Mouse (Mus musculus) E14TG2a.4 (cell line): ENCODE measurements around the gene Tubgcp4.

ENCODE experiments used
- H3K27me3 ChIP-seq: 2 replicates; pipeline ENCODE4 v1.6.1; 2014; ENCODE audit warnings: low read length, control low read depth; ENCODE audit not compliant: insufficient read depth
- H3K36me3 ChIP-seq: 2 replicates; pipeline ENCODE4 v1.6.1; 2014; ENCODE audit warnings: low read length, control low read depth; ENCODE audit not compliant: insufficient read depth
- H3K4me1 ChIP-seq: replicated peaks from 2 replicates; pipeline ENCODE4 v1.6.1; 2014; ENCODE audit warnings: low read depth, low read length, control low read depth
- H3K4me3 ChIP-seq: replicated peaks from 2 replicates; pipeline ENCODE4 v1.5.1; 2014; ENCODE audit warnings: mild to moderate bottlenecking, low read length
- H3K9me3 ChIP-seq: 2 replicates; pipeline ENCODE4 v1.6.1; 2014; ENCODE audit warnings: low read length, control low read depth
- CTCF ChIP-seq: conservative IDR thresholded peaks from 2 replicates; pipeline ENCODE4 v1.5.1; 2014; ENCODE audit warnings: low read length
- NANOG ChIP-seq: IDR thresholded peaks from 2 replicates; pipeline ENCODE4 v1.6.1; 2014; ENCODE audit warnings: borderline replicate concordance, low read length, mixed read lengths
- POU5F1 ChIP-seq: IDR thresholded peaks from 2 replicates; pipeline ENCODE4 v1.6.1; 2014; ENCODE audit warnings: low read length, borderline replicate concordance

Gene Tubgcp4

DNA sequence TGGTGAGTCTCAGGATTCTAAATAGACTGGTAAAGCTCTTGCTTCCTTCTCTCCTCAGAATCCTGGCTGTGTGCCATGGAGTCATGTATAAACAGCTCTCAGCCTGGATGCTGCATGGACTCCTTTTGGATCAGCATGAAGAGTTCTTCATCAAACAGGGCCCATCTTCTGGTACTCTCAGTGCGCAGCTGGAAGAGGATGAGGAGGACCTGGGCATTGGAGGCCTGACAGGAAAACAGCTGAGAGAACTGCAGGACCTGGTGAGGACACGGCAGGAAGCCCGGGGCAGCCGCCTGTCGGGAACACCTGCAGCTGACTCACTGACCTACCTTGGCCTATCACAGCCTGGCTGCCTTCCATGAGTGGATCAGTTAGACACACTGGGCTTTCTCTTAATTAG, 13.0 kb downstream of the Tubgcp4 start:
- Histone ChIP-seq H3K9me3 (no peaks in the 10 kb centered on the region), H3K36me3 (peaks cover 76% of the 10 kb centered on the region), H3K4me3 (no peak overlapping the region), H3K27me3 (no peaks in the 10 kb centered on the region), H3K4me1 (no peaks in the 10 kb centered on the region)
- TF ChIP-seq CTCF (no peak), NANOG (no peak), POU5F1 (no peak)

GRCm38 (mm10) chr2:121184142-121184541, 13.7 kb downstream of the Tubgcp4 start:
- no peak overlapping the region for H3K4me3 ChIP-seq
- no peaks in the 10 kb centered on the region for H3K4me1 ChIP-seq
- no peak for TF ChIP-seq POU5F1
- no peak for TF ChIP-seq NANOG
- no peak for TF ChIP-seq CTCF
- H3K9me3 ChIP-seq, result no peaks in the 10 kb centered on the region
- no peaks in the 10 kb centered on the region for H3K27me3 ChIP-seq
- H3K36me3 ChIP-seq, result peaks cover 78% of the 10 kb centered on the region

GRCm38 (mm10) chr2:121188530-121188929, 18.1 kb downstream of the Tubgcp4 start:
- Histone ChIP-seq H3K4me1 (no peaks in the 10 kb centered on the region), H3K9me3 (no peaks in the 10 kb centered on the region), H3K4me3 (no peak overlapping the region), H3K27me3 (no peaks in the 10 kb centered on the region), H3K36me3 (peaks cover 92% of the 10 kb centered on the region)
- TF ChIP-seq CTCF (no peak), NANOG (no peak), POU5F1 (no peak)

DNA sequence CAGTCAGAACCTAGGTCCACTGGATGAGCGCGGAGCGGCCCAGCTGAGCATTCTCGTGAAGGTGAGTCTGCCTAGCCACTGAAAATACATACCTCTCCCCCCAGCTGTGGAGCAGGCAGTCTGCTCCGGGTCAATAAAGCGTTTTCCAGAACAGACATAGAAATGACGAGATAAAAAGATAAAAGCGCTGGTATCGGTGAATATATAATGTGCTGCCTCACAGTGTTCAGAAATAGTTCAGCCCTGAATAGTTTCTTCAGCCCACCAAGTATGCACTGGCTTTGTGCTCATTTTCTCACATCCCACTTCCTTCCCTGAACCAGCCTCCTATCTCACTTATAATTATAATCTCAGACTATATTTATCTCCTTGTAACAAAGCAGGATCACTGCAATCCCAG, 25.0 kb downstream of the Tubgcp4 start:
- no peaks in the 10 kb centered on the region for H3K9me3 ChIP-seq
- H3K36me3 ChIP-seq, result peaks cover 99% of the 10 kb centered on the region
- no peaks in the 10 kb centered on the region for H3K4me1 ChIP-seq
- TF ChIP-seq NANOG (no peak), CTCF (no peak), POU5F1 (no peak)
- H3K4me3 ChIP-seq, result no peak overlapping the region
- H3K27me3 ChIP-seq, result no peaks in the 10 kb centered on the region

GRCm38 (mm10) chr2:121204276-121204675, 33.8 kb downstream of the Tubgcp4 start:
- no peaks in the 10 kb centered on the region for H3K27me3 ChIP-seq
- TF ChIP-seq CTCF (no peak), POU5F1 (no peak), NANOG (no peak)
- H3K4me3 ChIP-seq, result no peak overlapping the region
- H3K4me1 ChIP-seq, result peaks cover 6% of the 10 kb centered on the region
- no peaks in the 10 kb centered on the region for H3K9me3 ChIP-seq
- H3K36me3 ChIP-seq, result peaks cover 100% of the 10 kb centered on the region

- no peaks in the 10 kb centered on the region for H3K27me3 ChIP-seq
- peaks cover 99% of the 10 kb centered on the region for H3K36me3 ChIP-seq
- no peaks in the 10 kb centered on the region for H3K9me3 ChIP-seq
- no peak overlapping the region for H3K4me3 ChIP-seq
- peaks cover 6% of the 10 kb centered on the region for H3K4me1 ChIP-seq
- TF ChIP-seq NANOG (no peak), POU5F1 (no peak), CTCF (no peak)
Measured at GRCm38 (mm10) chr2:121206541-121206940, 36.1 kb downstream of the Tubgcp4 start.

GRCm38 (mm10) chr2:121214491-121214890, 44.0 kb downstream of the Tubgcp4 start:
- Histone ChIP-seq H3K36me3 (peaks cover 78% of the 10 kb centered on the region), H3K4me3 (no peak overlapping the region), H3K4me1 (peaks cover 27% of the 10 kb centered on the region), H3K27me3 (no peaks in the 10 kb centered on the region), H3K9me3 (no peaks in the 10 kb centered on the region)
- TF ChIP-seq POU5F1 (no peak), NANOG (no peak), CTCF (no peak)

DNA sequence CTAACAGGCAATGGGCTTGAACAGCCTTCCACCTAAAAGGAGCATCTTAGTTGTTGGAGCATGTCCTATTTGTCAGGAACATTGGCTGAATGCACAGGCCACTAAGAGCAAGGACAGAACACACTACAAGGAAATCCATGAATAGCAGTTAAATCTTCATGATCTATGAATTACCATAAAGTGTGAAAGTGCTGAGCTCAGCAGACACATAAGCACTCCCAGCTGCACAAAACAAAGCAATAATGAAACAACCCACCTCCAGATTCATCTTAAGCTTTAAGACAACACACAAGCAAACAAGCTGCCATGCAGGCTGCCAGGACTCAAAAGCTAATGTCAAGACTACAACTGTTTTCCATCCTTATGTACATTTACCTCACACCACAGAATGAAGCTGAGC, 48.7 kb downstream of the Tubgcp4 start:
- no peak for TF ChIP-seq POU5F1
- TF ChIP-seq NANOG, result no peak
- no peak for TF ChIP-seq CTCF

DNA sequence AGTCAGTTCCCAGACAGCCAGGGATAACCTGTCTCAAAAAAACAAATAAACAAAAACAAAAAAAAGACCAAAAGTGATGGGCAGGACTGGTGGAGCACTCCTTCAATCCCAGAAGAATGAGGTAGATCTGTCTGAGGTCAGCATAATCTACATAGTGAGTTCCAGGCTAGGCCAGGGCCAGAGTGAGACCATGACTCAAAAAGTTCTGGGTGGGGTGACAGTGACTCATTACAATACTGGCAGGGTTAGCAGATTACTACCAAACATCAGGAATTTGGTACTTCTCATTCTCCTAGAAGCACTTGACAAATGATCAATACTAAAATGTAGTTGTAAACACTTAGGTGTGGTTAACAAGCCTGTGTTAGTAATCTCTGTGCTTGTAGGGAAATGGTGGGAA, 49.5 kb downstream of the Tubgcp4 start:
- Histone ChIP-seq H3K36me3 (peaks cover 69% of the 10 kb centered on the region), H3K4me1 (peaks cover 42% of the 10 kb centered on the region)

More for the DNA sequence above, 48.7 kb downstream of the Tubgcp4 start:
- Histone ChIP-seq H3K9me3 (no peaks in the 10 kb centered on the region), H3K36me3 (peaks cover 74% of the 10 kb centered on the region), H3K4me3 (no peak overlapping the region), H3K4me1 (peaks cover 42% of the 10 kb centered on the region), H3K27me3 (no peaks in the 10 kb centered on the region)

More for the DNA sequence above, 49.5 kb downstream of the Tubgcp4 start:
- Histone ChIP-seq H3K27me3 (no peaks in the 10 kb centered on the region), H3K9me3 (no peaks in the 10 kb centered on the region), H3K4me3 (no peak overlapping the region)
- TF ChIP-seq NANOG (no peak), CTCF (no peak), POU5F1 (no peak)
